Mouse (Mus musculus): ENCODE measurements around the gene Nt5dc3. TPM values are rescaled to one million over a fixed set of nuclear protein-coding genes. Genes with fewer than 3 reads are reported as not detected.
A peak's percentile ranks its signal among the peaks of the same experiment; 100 is the strongest.

Nt5dc3 gene
- total RNA-seq, 2 experiments from 2014 or later, result 17.4 to 21.4 TPM

DNA sequence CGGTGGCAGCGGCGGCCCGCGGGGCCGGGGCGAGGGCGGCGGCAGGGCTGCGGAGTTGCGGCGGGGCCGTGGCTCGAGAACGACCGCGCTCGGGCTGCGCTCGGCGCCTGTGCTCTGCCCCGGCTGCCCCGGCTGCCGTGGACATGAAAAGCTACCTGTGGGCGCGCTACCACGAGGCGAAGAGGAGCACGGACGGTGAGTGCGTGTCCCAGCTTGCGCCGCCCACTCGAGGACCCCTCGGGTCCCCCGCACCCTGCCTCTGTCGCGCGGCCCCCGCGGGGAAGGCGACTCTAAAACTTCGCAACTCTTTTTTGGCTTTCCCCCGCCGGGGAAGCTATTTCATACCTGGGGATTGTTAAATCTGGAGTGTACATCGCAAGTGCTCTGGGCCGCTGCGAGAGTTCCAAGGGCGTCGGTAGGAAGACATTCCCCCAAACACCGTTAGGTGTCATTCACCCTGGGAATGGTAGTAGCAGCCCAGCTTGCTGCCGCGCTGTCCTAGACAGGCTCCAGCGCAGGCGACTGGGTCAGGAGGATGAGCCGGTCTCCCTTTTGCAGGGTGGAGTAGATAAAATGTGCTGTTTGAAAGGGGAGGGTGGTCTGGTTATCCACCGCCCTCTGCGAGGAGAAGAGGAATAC lies 431 bp downstream of the Nt5dc3 start:
- peak; percentile 60 for DNase-seq

- no peak for DNase-seq
Observed at GRCm38 (mm10) chr10:86779816-86780500, 1.2 kb downstream of the Nt5dc3 start.

DNA sequence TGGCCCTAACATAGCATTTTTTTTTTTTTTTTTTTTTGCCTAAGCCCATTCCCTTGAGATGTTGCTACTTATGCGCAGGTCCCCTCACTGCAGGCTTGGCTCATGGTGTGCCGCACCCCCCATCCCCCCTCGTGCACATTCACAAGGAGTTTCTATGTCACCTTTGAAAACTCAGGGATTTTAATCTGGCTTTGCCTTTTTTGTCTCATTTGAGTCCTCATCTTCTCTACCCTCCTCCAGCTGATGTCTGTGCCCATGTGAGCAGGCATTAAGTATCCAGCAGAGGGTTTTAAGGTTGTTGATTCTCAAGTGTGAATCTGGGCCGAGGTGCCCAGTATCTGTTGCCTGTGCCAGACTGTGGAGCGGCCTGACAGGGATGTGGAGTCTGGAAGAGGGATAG lies 2.8 kb downstream of the Nt5dc3 start:
- DNase-seq, result no peak

- no peak for DNase-seq
Observed at GRCm38 (mm10) chr10:86782656-86783055, 3.9 kb downstream of the Nt5dc3 start.

DNA sequence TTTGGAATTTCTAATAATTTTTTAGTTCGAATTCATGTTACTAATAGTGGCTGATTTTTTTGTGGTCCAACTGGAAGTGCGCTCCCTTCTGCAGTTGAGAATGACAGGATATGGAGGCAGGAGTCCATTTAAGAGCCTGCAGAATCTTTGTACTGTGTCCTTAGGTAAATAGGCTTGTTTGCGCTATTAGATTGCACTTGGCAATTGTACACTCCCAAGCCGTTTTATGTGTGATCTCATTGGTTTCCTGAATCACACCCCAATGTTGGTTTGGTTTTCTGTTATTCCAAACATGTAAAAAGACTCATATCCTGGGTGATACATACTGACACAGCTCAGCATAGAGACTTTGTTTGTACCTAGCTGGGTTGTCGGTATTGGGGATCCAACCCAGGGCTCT lies 4.8 kb downstream of the Nt5dc3 start:
- DNase-seq, result no peak

GRCm38 (mm10) chr10:86784126-86784675 lies 5.4 kb downstream of the Nt5dc3 start:
- no peak for DNase-seq

DNA sequence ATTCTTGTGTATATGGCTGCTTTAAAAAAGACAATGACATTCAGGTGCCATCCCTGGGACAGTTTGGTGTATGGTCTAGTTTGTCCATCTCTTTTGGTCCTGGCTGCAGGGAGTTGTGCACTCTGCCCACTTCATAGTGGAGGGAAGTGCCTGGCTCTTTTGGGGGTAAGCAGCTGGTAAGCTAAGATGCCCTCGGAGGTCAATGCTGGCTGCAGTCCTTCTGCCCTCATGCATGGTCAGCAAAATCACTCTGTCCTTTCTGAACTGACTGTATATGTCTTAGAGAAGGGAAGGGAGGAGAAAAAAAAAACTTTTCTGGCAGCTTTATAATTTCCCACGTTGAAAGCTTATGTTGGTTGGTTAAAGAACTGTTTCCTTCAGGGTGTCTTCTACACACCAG lies 6.6 kb downstream of the Nt5dc3 start:
- no peak for DNase-seq

DNA sequence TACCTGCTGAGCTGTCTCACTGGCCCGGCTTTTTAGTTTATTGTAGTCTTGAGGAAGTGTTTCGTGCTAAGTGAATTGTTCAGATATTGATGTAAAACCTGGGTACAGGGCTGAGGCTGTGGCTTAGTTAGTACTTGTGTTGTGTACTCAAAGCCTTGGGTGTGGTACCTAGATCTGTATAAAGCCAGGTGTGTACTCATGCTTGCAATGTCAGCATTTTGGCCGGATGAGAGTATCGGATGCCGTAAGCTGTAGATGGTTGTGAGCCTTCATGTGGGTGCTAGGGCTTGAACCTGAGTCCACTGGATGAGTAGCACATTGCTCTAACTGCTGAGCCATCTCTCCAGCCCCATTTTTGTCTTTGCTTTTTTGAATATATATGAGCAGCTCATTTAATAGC lies 7.3 kb downstream of the Nt5dc3 start:
- no peak for DNase-seq

DNA sequence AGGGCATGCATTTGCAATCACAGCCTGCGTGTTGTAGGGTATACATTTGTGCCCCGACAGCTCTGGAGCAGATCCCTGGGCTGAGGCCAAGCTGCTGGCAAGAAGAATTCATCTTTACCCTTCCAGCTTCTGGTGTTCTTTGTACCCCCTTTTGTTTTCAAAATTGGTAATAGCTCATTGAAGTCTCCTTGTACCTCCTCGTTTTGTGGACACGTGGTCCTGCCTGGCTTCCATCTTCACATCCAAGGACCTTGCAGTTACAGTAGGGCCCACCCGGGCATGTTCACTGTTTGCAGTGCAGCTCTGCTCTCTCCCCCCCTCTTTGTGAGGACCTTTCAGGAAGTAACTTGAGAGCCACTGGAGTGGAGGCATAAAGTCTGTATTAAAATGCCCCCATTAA lies 9.4 kb downstream of the Nt5dc3 start:
- DNase-seq, result no peak

GRCm38 (mm10) chr10:86789146-86789672 lies 10.4 kb downstream of the Nt5dc3 start:
- no peak for DNase-seq

DNA sequence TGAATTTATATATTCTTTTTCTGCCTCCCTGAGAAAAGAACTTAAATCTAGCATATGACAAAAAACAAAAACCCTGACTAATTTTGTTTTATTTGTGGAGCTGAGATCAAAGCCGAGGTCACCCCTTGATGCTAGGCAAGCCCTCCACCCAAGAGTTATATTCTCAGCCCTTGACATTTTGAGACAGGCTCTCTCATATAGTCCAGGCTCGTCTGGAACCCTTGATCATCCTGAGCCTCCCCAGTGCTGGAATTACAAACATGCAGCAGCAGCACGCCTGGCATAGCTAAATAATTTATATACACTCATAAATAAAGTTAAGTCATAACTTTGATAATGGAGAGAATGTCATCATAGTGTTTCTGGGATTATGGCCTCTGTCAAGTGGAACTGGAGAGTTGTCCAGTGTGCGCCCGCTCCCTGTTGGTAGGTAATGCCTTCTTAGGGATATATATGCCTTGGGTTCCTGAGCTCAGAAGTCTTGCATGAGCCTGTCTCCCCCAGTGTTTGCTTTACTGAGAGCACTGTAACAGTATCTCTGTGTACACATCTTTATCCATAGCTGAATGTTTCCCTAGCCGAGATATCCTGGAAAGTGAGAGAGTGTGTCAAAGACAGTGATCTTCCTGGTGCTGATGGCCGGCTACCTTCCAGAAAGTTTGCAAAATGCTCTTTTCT lies 12.8 kb downstream of the Nt5dc3 start:
- DNase-seq, result no peak

GRCm38 (mm10) chr10:86793509-86793951 lies 14.7 kb downstream of the Nt5dc3 start:
- peak; percentile 57 for DNase-seq

GRCm38 (mm10) chr10:86794196-86794595 lies 15.4 kb downstream of the Nt5dc3 start:
- DNase-seq, result no peak

DNA sequence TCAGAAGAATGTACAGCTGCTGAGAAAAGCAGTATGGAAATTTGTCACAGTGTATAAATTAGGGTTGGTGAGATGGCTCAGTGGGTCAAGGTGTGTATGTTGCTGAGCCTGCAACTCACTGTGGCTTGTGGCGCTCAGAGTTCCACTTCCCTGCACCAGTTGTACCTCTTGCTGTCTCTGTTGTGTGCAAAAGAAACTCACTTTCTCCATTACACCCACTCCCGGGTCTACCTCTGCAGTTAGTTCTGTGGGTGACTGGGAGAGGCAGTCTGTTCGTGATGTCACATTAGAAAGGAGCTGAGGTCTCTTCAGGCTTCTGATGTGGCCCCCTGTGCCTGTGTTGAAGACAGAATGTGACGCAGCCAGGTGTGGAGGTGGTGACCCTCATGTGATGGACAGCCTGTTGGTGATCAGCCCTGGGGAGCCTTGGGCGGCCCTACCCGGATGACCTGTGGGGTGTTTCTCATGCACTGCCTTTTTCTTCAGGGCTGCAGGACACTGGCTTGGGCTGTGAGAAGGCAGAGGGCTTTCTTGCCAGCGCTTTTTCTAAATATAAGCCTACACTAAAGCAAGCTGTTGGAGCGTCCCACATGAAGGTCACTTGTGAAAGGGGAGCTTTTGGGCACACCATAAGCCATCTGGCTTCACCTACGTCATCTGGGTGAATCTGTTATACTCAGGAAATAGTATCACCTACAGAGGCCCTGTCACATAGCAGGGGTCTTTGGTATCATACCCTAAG lies 16.2 kb downstream of the Nt5dc3 start:
- DNase-seq, result no peak

DNA sequence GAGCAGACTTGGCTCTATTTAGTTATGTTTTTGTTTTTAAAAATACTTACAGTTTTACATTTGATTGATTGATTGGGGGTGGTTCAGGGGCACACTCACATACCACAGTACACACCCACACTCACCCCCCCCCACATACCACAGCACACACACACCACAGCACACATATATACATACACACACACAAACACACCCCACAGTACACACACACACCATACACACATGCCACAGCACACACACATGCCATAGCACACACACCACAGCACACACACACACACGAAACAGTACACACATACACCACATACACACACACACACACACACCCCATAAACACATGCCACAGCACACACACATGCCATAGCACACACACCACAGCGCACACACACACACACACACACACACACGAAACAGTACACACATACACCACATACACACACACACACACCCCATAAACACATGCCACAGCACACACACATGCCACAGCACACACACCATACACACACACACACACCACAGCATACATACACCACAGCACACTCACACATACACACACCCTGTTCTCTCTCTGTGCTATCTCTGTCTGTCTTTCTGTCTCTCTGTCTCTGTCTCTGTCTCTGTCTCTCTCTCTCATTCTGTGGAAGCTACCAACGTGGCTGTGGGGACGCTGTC lies 17.4 kb downstream of the Nt5dc3 start:
- DNase-seq, result no peak

DNA sequence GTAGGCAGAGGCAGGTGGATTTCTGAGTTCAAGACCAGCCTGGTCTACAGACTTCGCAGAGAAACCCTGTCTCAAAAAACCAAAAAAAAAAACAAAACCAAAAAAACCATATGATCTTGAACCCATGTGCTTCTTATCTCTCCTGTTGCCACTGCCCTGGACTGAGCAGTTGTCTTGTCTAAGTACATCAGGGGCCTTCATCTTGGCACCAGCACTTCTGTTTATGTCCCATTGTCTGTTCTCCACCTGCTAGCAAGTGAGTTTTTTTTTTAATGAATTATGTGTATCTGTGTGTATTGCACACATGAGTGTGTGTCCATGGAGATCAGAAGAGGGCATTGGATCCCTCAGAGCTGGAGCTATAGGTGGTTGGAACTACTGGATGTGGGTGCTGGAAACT lies 28.6 kb downstream of the Nt5dc3 start:
- no peak for DNase-seq

DNA sequence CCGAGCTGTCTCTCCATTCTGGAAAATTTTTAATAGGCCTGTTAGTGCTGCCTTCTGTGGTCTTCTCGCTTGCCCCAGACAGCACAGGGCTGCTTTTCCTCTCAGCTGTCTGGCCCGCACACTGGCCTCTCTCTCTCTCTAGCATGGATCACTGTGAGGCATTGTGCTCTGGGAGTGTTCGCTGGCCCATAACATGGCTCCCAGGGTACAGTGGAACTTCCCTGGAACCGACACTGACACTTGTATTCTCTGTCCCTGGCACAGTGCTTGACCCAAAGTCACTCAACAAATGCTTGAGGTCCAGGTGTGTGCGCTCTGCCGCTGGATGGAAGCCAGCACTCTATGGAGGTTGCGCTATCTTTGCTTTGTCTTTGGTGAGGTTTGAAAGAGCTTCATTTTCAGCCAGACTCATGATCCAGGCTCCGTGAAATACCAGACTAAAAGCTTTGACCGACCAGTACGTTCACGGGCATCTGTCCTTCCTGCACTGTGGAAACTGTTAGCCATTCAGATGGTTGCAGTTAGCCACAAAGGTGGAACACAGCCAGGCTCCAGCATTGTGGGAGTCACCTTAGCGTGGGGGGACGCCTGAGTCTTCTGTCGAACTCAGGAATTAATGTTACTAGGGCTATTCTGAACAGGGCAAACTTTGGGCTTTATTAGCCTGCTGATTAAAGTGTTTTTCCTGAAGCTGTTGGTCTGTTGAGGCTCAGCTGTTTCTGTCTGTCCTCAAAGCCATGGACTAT lies 29.4 kb downstream of the Nt5dc3 start:
- no peak for DNase-seq

GRCm38 (mm10) chr10:86810000-86810399 lies 31.2 kb downstream of the Nt5dc3 start:
- no peak for DNase-seq

DNA sequence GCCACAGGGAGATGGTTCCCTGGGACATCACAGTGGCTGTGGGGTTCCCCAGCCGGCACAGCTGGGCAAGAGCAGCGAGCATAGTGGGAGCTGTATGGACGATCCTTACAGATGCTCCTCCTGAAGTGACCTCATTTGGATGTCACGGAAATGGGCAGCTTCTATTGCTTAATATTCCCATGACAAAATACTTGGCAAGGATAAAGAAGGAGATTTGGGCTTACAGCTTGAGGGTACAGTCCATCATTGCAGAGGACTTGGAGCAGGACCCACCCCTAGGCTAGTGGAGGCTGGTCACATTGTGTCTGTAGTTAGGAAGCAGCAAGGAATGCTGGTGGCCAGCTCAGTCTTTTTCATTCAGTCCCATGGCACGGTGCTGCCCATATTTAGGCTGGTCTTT lies 31.8 kb downstream of the Nt5dc3 start:
- no peak for DNase-seq

DNA sequence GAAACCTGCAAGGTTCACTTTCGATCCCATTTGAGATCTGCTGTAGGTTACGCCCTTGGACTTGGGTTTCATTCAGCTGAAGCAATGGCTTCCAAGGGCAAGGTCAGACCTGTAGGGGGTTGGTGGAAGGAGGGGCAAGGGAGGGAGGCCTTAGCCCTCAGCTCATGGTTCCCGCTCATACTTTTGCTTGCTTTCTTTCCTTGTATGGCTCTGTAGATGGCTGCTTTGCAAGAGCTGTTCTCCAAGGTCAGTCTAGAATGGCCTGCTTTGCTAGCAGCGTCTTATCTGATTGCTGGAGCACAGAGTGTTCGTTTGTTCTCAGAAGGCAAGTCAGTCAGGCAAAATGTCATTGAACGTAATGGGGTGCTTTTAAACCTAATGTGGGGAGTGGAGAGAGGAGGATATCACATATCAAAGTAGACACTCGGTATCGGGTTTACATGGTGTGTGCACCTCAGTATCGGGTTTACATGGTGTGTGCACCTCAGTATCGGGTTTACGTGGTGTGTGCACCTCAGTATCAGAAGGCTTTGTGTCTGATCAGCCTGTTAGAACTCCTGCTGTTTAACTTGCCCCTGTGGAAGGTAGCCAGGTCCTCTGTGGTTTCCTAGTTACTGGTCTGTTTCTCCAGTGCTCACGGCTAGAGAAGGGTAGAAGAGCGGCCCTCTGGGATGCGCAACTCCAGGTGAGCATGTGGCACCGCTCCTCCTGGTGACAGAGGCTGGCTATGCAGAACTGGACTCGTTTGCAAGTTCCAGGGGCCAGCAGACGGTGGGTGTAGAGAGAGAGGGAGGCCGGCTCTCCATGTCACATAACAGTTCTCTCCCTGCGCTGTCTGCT lies 35.7 kb downstream of the Nt5dc3 start:
- peak; percentile 52 for DNase-seq
